Mouse (Mus musculus) neutrophil, adult 59 days (primary cell): Measurements from ENCODE around the gene Cdc25b. TPM values are rescaled to one million over a fixed set of nuclear protein-coding genes. Genes with fewer than 3 reads are reported as not detected.

Experiments
- total RNA-seq, 2 experiments: library from RNA; stranded (reverse); gene quantifications; 1 replicate in 1 of 2; 2 replicates in 1 of 2; pipeline ENCODE4 v1.2.4; 2023

Gene Cdc25b
- 10 to 100 TPM; 45.6 to 46.9 TPM for total RNA-seq

DNA sequence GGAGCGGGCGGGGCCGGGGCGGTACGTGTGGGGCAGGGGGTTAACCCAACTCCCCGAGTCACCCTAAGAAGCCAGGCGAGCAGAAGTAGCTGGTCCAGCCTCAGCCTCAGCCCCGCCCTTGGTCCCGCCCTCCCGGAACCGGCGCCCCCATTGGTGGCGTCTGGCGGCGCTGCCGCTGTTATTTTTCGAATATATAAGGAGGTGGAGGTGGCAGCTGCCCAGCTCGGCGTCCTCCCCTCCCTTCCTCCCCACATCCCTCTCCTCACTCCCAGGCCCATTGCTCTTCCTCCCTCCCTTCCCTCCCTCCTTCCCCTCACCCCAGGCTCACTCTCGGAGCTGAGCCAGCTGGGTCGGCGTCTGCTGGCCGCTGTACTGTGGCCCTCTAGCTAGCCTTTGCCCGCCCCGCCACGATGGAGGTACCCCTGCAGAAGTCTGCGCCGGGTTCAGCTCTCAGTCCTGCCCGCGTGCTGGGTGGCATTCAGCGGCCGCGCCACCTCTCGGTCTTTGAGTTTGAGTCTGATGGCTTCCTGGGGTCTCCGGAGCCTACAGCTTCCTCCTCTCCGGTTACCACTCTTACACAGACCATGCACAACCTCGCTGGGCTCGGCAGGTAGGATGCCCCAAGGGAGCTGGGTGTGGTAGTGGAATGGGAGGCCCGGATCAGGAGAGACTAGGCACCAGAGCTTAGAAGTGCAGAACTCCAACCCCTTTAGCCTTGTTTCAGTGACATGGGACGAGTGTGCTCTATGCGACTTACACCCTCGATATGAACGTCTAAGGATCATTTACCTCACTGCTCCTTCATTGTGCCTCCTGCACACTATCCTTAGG, at the start of gene Cdc25b, which contains the start of gene Spef1:
Cdc25b (plus strand) TSS at position 179 of the 831 bp plus-strand sequence.
Spef1 (minus strand) TSS at position 512 of the 831 bp plus-strand sequence.

DNA sequence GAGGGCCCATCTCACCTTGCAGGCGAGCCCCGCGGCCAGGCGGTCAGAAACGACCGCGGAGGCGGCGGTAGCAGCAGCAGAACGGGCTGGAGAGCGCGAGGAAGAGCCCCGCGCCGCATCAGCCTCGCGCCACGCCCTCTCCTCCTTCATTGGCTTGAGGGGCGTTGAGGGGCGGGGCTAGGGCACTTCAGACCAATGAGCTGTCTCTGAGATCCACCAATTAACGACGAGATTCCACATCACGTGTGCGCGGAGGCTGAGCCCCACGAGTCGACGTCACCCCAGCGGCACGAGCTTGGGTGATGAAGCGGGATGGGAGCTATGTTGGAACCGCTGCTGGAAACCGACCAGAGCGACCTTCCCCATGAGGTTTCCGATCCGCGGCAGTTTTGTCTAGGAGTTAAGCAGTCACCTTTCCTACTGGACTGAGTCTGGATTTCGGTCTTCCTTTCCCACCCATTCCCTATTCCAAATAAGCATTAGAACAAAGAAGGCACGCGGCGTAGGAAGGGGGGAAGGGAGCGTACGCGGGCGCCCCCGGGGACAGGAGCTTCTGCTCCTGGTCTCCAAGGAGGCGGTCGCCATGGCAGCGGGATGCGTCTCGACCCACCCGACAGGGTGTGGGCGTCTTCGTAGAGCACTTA, 26.7 kb upstream of the Cdc25b start, which contains the start of gene 1700037H04Rik:
1700037H04Rik (minus strand) TSS at position 144 of the 644 bp plus-strand sequence.

DNA sequence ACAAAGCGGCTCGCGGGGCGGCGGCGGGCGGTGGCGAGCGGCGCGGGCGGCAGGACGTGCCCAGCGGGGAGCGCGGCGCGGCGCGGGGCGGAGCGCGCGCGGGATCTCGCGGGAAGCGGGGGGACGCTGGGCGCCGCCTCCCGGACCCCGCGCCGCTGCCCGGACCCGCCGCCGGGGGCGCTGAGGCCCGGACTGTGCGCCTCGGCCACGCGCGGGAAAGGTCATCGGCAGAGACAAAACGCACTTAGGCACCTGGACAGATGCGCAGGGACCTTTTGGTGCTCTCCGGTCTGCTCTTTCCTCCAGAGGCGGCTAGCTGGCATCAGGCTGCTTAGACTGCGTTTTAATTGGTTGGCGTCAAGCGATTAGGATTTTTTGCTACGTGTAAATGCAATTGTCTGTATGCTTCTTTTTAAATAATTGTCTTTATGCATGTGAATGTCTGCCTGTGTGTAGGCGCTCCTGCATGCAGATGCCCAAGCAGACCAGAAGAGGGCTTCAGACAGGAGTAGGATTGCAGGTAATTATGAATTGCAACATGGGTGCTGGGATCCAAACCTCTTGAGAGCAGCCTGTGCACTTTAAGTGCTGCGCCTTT, 6.7 kb upstream of the Cdc25b start, which contains the start of gene Cenpb:
Cenpb (minus strand) TSS at position 78 of the 598 bp plus-strand sequence.

DNA sequence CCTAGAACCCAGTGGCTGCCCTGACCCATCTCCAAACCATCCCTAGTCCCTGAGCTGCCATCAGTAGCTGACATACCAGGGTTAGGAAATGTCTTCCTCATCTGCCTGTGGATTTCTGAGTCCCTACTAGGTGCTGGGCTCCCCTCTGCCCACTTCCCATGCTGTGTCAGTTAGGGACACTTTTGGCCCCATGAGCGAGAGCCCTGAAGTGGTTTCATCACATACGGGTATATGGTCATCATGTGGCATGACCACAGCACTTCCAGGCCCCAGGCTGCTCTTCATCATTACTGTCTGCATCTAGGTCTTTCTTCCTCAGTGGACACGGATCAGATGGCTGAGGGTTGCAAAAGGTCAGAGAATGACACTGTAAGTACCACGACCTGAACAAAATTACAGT, 20.0 kb downstream of the Cdc25b start, which contains the start of gene Ap5s1:
Ap5s1 (plus strand) TSS at position 301 of the 400 bp plus-strand sequence.

DNA sequence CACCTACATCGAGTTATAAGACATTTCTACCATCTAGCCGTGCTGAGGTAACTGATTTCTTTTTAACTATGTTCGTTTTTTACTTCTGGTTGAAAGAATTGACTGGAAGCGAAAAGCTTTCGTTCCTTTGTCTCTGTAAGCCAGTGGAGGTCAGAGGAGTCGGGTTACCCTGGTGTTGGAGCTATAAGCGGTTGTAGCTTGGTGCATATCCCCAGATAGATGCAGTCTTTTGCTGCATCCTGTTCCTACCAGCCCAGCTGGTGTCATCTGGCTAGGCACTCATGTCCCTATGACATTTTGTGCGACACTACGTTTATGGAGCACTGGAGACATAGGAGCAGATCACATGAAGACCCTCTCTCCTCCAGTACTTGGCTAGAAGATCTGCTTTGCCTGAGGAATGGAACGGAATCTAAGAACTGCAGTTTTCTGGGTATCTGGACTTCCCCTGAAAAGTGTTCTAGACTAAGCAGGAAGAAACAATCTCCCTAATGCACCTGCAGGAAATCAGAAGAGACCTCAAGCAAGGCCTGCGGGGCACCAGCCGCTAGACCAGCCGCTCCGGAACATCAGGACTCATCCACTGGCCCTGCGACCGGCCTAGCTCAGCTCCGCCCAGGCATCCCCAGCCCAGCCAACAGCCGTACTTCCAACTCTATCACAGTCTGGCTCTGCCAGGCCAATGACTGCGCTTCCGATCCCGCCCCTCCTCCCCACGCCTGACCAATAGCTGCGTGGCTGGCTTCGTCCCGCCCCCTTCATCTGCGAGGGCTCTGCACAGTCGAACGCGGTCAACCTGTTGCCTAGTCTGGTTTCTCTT, 46.8 kb downstream of the Cdc25b start, which contains the start of gene Mavs:
Mavs (plus strand) TSS at position 757 of the 820 bp plus-strand sequence.

Other genes with a start within 250 kb of the Cdc25b start
- gene Gfra4, start 143.9 kb upstream of the Cdc25b start, total RNA-seq, result not detected
- gene Adam33, start 123.1 kb upstream of the Cdc25b start, total RNA-seq, result 1 to 10 TPM in 1 of 2 experiments, under 1 TPM in 1; 0.53 to 4.3 TPM
- 1 to 10 TPM; 2.4 to 2.5 TPM for gene Siglec1, start 100.2 kb upstream of the Cdc25b start, total RNA-seq
- under 1 TPM; 0.13 to 0.31 TPM for gene Hspa12b, start 59.7 kb upstream of the Cdc25b start, total RNA-seq
- gene Gm11037, start 53.5 kb upstream of the Cdc25b start, total RNA-seq, result not detected
- gene 1700037H04Rik, start 26.9 kb upstream of the Cdc25b start, total RNA-seq, result 10 to 100 TPM; 41.2 to 45.6 TPM
- 10 to 100 TPM; 23.5 to 26.9 TPM for gene Cenpb, start 6.9 kb upstream of the Cdc25b start, total RNA-seq
- gene Spef1, start 333 bp downstream of the Cdc25b start, total RNA-seq, result 1 to 10 TPM; 2.2 TPM
- gene Ap5s1, start 20.1 kb downstream of the Cdc25b start, total RNA-seq, result 10 to 100 TPM; 17.7 to 22.0 TPM
- 10 to 100 TPM in 1 of 2 experiments, 1 to 10 TPM in 1; 8.7 to 12.1 TPM for gene Mavs, start 47.1 kb downstream of the Cdc25b start, total RNA-seq
- gene Pank2, start 75.5 kb downstream of the Cdc25b start, total RNA-seq, result 10 to 100 TPM; 43.1 to 46.7 TPM
- gene Rnf24, start 165.9 kb downstream of the Cdc25b start, total RNA-seq, result 1 to 10 TPM; 9.4 to 9.6 TPM